Mouse (Mus musculus): ENCODE results near the gene F11.

GRCm38 (mm10) chr8:45268485-45268884 is 6.7 kb upstream of the F11 start:
- TF ChIP-seq EP300 (IDR thresholded peaks at IDR 0.05; ENCODE audit: insufficient read depth, low read depth, low read length) (no peak), CTCF (IDR thresholded peaks at IDR 0.05; ENCODE audit: low read depth, low read length) (no peak), POLR2A (IDR thresholded peaks at IDR 0.05; ENCODE audit: insufficient read depth, low read length) (no peak)
